Mouse (Mus musculus): ENCODE data around the gene Rtkn. TPM values are rescaled to one million over a fixed set of nuclear protein-coding genes. Genes with fewer than 3 reads are reported as not detected.

The Rtkn gene
- polyA plus RNA-seq (2012; rRNA removed), result 88.8 and 97.2 TPM in 2 replicates

DNA sequence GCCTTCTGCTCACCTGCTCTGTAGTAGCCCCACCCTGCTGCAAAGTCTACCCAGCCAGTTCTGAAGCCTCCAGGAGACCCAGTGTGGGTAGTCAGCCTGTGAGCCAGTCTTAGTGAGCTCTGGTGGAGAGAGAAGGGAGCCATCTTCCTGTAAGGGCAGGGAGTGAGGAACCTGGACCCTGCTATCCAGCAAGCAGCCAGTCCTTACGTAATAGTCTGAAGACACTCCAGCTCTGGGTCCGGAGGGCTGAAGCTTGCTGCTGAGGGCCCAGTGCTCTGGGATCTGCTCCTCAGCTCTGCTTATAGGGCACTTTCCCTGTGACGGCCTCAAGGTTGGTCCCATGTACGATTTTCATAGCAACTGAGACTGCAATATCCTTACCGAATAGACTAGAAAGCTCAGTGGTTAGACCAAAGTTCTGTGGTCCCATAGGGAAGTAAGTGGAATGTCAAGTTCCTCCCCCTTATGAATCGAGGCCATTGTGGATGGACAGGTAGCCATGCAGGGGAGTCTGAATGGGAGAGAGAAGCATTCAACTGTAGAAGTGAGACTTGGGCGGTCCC is at the start of gene Rtkn:
Gene Rtkn, plus strand, starts transcription at position 513 of the 563 bp plus-strand sequence.
- no peak for TF ChIP-seq POLR2A (IDR thresholded peaks at IDR 0.05; ENCODE audit: borderline replicate concordance, insufficient read depth, low read length)
- TF ChIP-seq CTCF (IDR thresholded peaks at IDR 0.05; ENCODE audit: borderline replicate concordance, insufficient read depth, low read depth, low read length), result no peak
- DNase-seq, result no peak
- WGBS, result 68% methylated on average over 7 of the region's 7 CpGs
- Histone ChIP-seq H3K27me3 (ENCODE audit: control insufficient read depth, insufficient read depth, low read length) (no peaks in the 10 kb centered on the region; the same call in 1 of the 2 replicates), H3K4me3 (replicated peaks; ENCODE audit: insufficient read depth, low read depth, low read length) (no peak within 1 kb of the TSS), H3K27ac (ENCODE audit: insufficient read depth, low read length) (0 out of 2 replicates have a peak within 1 kb of the TSS, but pooled peaks have one; percentile 55), H3K4me1 (ENCODE audit: control insufficient read depth, insufficient read depth, low read length) (no peaks in the 10 kb centered on the region)

DNA sequence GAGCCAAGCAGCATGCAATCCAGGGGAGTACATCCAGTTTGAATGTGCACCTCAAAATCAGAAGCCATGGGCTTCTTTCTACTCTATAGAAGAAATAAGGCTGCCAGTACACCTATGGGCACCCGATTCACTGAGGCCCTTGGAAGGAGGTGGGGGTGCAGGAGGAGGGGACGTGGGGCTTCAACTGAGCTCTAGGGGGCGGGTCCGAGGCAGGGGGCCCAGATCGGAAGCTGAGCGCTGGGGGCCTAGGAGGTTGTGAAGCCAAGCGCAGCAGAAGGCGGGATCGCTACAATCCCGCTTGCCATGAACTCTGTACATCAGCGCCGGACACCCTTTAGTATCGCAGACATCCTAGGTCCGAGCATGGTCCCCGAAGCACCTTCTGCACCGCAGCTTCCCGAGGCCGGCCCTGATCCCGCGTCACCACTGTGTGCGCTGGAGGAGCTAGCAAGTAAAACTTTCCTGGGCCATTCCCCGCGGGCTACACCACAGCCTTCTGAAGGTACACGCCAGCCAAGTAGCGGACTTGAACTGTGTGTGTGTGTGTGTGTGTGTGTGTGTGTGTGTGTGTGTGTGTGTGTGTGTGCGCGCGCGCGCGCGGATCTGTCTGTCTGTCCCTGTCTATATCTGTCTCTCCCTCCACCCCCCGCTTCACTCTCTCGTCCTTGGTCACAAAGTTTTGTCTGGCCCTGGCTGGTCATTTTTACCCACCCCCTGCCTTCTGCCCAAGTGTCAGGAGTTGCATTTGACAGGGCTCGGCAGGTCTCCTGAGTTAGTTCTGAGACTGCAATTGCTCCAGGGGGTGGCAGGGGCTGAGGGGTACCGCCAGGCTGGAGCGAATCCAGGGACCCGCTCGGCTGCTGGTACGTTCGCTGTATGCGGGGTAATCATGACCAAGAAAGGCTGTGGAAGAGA is 48.9 kb upstream of the Rtkn start, which contains the start of gene Lbx2:
Gene Lbx2, plus strand, starts transcription at position 247 of the 915 bp plus-strand sequence.
- H3K27me3 ChIP-seq (ENCODE audit: control insufficient read depth, insufficient read depth, low read length), result no peaks in the 10 kb centered on the region; the same call in 1 of the 2 replicates
- no peak for TF ChIP-seq POLR2A (IDR thresholded peaks at IDR 0.05; ENCODE audit: borderline replicate concordance, insufficient read depth, low read length)
- no peak for TF ChIP-seq CTCF (IDR thresholded peaks at IDR 0.05; ENCODE audit: borderline replicate concordance, insufficient read depth, low read depth, low read length)

DNA sequence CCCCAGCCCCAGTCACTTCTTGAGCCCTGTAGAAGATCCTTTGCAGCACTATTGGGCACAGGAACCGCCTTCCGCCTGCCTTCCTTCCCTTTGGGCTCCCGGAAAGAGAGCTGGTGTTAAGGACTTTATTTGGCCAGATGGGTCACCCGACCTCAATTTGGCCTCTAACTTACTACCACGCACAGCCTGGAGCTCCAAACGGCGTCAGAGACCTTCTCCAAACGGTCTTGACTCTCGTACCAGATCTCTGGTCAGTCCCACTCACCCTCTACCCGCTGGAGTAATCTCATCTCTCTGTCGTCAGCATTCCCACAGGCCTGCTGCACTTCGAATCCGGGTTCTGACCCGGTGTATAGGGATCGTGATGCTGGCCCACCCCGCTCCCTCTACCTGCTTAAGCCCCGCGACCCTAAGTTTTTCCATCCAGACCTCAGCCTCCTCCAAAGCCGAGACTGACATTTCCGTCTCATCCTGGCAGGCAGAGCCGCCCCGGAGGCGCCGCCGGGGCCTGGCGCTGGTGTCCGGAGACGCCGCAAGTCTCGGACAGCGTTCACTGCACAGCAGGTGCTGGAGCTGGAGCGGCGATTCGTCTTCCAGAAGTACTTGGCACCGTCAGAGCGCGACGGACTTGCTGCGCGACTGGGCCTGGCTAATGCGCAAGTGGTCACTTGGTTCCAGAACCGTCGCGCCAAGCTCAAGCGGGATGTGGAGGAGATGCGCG is 47.9 kb upstream of the Rtkn start:
- TF ChIP-seq CTCF (IDR thresholded peaks at IDR 0.05; ENCODE audit: borderline replicate concordance, insufficient read depth, low read depth, low read length) (no peak), POLR2A (IDR thresholded peaks at IDR 0.05; ENCODE audit: borderline replicate concordance, insufficient read depth, low read length) (no peak)
- H3K4me3 ChIP-seq (replicated peaks; ENCODE audit: insufficient read depth, low read depth, low read length), result no peak overlapping the region
- H3K27me3 ChIP-seq (ENCODE audit: control insufficient read depth, insufficient read depth, low read length), result no peaks in the 10 kb centered on the region; the same call in 1 of the 2 replicates
- H3K4me1 ChIP-seq (ENCODE audit: control insufficient read depth, insufficient read depth, low read length), result no peaks in the 10 kb centered on the region
- WGBS, result 2% methylated on average over 47 of the region's 47 CpGs
- no peak for DNase-seq
- H3K27ac ChIP-seq (ENCODE audit: insufficient read depth, low read length), result no peak overlapping the region

More for the DNA sequence above, 48.9 kb upstream of the Rtkn start, which contains the start of gene Lbx2:
- WGBS, result 3% methylated on average over 42 of the region's 42 CpGs
- DNase-seq, result no peak
- Histone ChIP-seq H3K4me1 (ENCODE audit: control insufficient read depth, insufficient read depth, low read length) (no peaks in the 10 kb centered on the region), H3K4me3 (replicated peaks; ENCODE audit: insufficient read depth, low read depth, low read length) (no peak within 1 kb of the TSS), H3K27ac (ENCODE audit: insufficient read depth, low read length) (no peak within 1 kb of the TSS)

DNA sequence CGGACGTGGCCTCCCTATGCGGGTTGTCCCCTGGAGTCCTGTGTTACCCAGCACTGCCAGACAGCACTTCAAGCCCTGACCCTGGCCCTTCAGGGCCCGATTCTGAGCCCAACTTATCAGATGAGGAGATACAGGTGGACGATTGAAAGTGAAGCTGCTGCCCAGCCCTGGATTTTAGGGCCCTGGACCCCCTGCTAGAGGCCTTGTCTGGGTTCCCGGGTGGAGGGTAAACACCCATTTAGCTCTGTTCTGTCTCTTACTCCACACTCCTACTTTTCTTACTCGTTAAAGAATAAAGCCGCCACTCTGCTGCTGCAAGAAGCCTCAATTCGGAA is 47.4 kb upstream of the Rtkn start:
- no peak for TF ChIP-seq CTCF (IDR thresholded peaks at IDR 0.05; ENCODE audit: borderline replicate concordance, insufficient read depth, low read depth, low read length)
- TF ChIP-seq POLR2A (IDR thresholded peaks at IDR 0.05; ENCODE audit: borderline replicate concordance, insufficient read depth, low read length), result no peak
- DNase-seq, result no peak
- Histone ChIP-seq H3K27me3 (ENCODE audit: control insufficient read depth, insufficient read depth, low read length) (no peaks in the 10 kb centered on the region; the same call in 1 of the 2 replicates), H3K4me3 (replicated peaks; ENCODE audit: insufficient read depth, low read depth, low read length) (no peak overlapping the region), H3K4me1 (ENCODE audit: control insufficient read depth, insufficient read depth, low read length) (no peaks in the 10 kb centered on the region), H3K27ac (ENCODE audit: insufficient read depth, low read length) (no peak overlapping the region)
- WGBS, result 7% methylated on average over 9 of the region's 9 CpGs

DNA sequence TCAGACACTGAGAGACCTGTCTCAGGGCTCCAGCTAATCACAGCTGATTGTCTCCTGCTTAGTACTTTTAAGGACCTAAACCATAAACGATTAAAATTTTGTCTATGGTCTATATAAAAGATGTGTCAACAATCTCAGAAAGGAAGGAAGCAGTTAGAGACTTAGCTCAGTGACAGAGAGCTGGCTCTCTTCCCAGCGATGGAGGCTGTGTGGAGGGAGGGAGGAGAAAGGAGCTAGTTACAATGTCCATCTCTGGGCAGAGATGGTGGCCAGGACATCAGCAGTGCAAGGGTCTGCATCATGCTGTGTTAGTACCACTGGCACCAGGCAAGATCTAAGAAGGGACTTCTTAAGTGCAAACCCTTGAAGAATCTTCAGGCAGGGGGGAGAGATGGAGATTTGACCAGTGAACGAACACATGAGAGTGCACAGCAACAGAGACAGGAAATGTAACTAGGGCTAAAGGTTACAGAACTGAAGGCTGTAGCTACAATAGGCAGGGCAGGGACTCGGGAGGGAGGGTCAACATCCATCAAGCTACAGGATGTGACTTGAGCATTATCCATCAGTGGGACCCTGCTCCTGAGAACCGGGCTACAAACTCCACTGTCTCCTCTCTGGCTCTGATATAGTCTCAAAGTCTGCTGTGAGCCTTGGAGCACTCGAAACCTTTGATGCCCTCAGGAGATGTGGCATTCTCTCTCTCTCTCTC is 42.7 kb upstream of the Rtkn start:
- no peak for DNase-seq
- H3K4me1 ChIP-seq (ENCODE audit: control insufficient read depth, insufficient read depth, low read length), result no peaks in the 10 kb centered on the region
- TF ChIP-seq CTCF (IDR thresholded peaks at IDR 0.05; ENCODE audit: borderline replicate concordance, insufficient read depth, low read depth, low read length) (no peak), POLR2A (IDR thresholded peaks at IDR 0.05; ENCODE audit: borderline replicate concordance, insufficient read depth, low read length) (no peak)
- H3K27me3 ChIP-seq (ENCODE audit: control insufficient read depth, insufficient read depth, low read length), result no peaks in the 10 kb centered on the region; the same call in 1 of the 2 replicates
- H3K27ac ChIP-seq (ENCODE audit: insufficient read depth, low read length), result no peak overlapping the region
- H3K4me3 ChIP-seq (replicated peaks; ENCODE audit: insufficient read depth, low read depth, low read length), result no peak overlapping the region
- WGBS, result 32% methylated on average over 6 of the region's 6 CpGs

DNA sequence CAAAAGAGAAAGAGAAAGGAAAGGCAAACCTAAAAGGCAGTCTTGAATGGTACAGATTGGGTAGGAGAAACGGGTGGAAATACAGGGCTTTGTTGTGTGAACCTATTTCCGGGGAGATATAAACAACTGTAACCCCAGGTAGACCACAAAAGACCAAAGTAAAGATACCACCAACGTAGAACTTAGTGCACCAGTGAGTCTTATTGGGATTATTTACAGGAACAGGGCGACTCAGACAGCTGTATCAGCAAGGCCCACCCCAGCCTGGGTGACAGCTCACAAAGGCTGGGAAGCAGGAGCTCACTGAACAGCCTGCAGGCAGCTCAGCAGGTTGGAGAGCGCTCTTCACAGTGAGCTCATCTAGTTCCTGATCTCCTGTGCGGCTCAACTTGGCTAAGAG is 39.3 kb upstream of the Rtkn start:
- no peak for DNase-seq
- WGBS, result 42% methylated on average over 6 of the region's 6 CpGs
- no peak overlapping the region for H3K4me3 ChIP-seq (replicated peaks; ENCODE audit: insufficient read depth, low read depth, low read length)
- H3K27me3 ChIP-seq (ENCODE audit: control insufficient read depth, insufficient read depth, low read length), result no peaks in the 10 kb centered on the region
- no peaks in the 10 kb centered on the region for H3K4me1 ChIP-seq (ENCODE audit: control insufficient read depth, insufficient read depth, low read length)
- TF ChIP-seq CTCF (IDR thresholded peaks at IDR 0.05; ENCODE audit: borderline replicate concordance, insufficient read depth, low read depth, low read length) (no peak), POLR2A (IDR thresholded peaks at IDR 0.05; ENCODE audit: borderline replicate concordance, insufficient read depth, low read length) (no peak)
- H3K27ac ChIP-seq (ENCODE audit: insufficient read depth, low read length), result no peak overlapping the region

DNA sequence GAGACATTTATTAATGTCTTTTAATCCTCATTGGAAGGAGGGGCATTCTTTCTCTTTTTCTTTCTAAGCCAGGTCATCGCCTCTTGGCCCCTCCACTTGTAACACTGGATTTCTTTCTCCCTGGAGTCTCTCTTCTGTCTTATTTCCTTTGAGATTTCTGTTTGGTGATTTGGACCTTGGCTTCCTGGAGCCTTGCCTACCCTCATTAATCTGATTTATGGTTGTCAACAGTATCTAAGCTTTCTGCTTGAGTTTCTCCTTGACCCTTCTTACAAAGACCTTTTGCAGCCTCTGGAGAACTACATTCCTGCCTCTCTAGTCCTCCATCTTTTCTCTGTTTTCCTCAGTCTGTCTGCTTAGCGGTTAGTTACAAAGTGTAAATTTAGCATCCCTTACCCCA is 36.9 kb upstream of the Rtkn start:
- no peaks in the 10 kb centered on the region for H3K27me3 ChIP-seq (ENCODE audit: control insufficient read depth, insufficient read depth, low read length)
- 75% methylated on average over 2 of the region's 2 CpGs for WGBS
- peaks cover 11% of the 10 kb centered on the region for H3K4me1 ChIP-seq (ENCODE audit: control insufficient read depth, insufficient read depth, low read length)
- H3K4me3 ChIP-seq (replicated peaks; ENCODE audit: insufficient read depth, low read depth, low read length), result no peak overlapping the region
- H3K27ac ChIP-seq (ENCODE audit: insufficient read depth, low read length), result no peak overlapping the region
- DNase-seq, result no peak
- TF ChIP-seq POLR2A (IDR thresholded peaks at IDR 0.05; ENCODE audit: borderline replicate concordance, insufficient read depth, low read length) (no peak), CTCF (IDR thresholded peaks at IDR 0.05; ENCODE audit: borderline replicate concordance, insufficient read depth, low read depth, low read length) (no peak)

All from cerebellum, adult 2 months (tissue).